Mouse (Mus musculus) T-helper 1 cell (primary cell): ENCODE measurements around the gene Rnf220.

Source experiments
- in situ Hi-C: fragments of 300-600 bp; cut with MboI, MseI; formaldehyde crosslinking; loops from one replicate; pipeline ENCODE4 v1.15.1; 2025; ENCODE audit warnings: high pct_unique_total_duplicates

Rnf220 gene

GRCm38 (mm10) chr4:117381846-117382245 lies 115.0 kb downstream of the Rnf220 start:
- in situ Hi-C loops = no loop called here

- in situ Hi-C loops = no loop called here
Observed at GRCm38 (mm10) chr4:117380558-117380935, 116.3 kb downstream of the Rnf220 start.

- in situ Hi-C loops = no loop called here
Observed at GRCm38 (mm10) chr4:117379803-117380557, 116.9 kb downstream of the Rnf220 start.

- in situ Hi-C loops = no loop called here
Observed at GRCm38 (mm10) chr4:117374078-117374540, 122.7 kb downstream of the Rnf220 start.

GRCm38 (mm10) chr4:117373324-117374077 lies 123.4 kb downstream of the Rnf220 start:
- in situ Hi-C loops = no loop called here

- in situ Hi-C loops = no loop called here
Observed at GRCm38 (mm10) chr4:117371896-117372295, 125.0 kb downstream of the Rnf220 start.

GRCm38 (mm10) chr4:117370354-117370753 lies 126.5 kb downstream of the Rnf220 start:
- in situ Hi-C loops = no loop called here

GRCm38 (mm10) chr4:117369571-117369970 lies 127.3 kb downstream of the Rnf220 start:
- in situ Hi-C loops = no loop called here

GRCm38 (mm10) chr4:117367365-117367764 lies 129.5 kb downstream of the Rnf220 start:
- in situ Hi-C loops = no loop called here

- in situ Hi-C loops = no loop called here
Observed at GRCm38 (mm10) chr4:117362085-117362484, 134.8 kb downstream of the Rnf220 start.

GRCm38 (mm10) chr4:117361558-117361873 lies 135.3 kb downstream of the Rnf220 start:
- in situ Hi-C loops = no loop called here

GRCm38 (mm10) chr4:117360713-117361557 lies 135.9 kb downstream of the Rnf220 start:
- in situ Hi-C loops = no loop called here

GRCm38 (mm10) chr4:117359803-117360382 lies 137.0 kb downstream of the Rnf220 start:
- in situ Hi-C loops = no loop called here

GRCm38 (mm10) chr4:117357917-117358316 lies 138.9 kb downstream of the Rnf220 start:
- in situ Hi-C loops = no loop called here

- in situ Hi-C loops = no loop called here
Observed at GRCm38 (mm10) chr4:117357104-117357503, 139.7 kb downstream of the Rnf220 start.

- in situ Hi-C loops = no loop called here
Observed at GRCm38 (mm10) chr4:117356223-117356622, 140.6 kb downstream of the Rnf220 start.

- in situ Hi-C loops = no loop called here
Observed at GRCm38 (mm10) chr4:117354651-117355050, 142.2 kb downstream of the Rnf220 start.

GRCm38 (mm10) chr4:117352957-117353356 lies 143.9 kb downstream of the Rnf220 start:
- in situ Hi-C loops = no loop called here

- in situ Hi-C loops = no loop called here
Observed at GRCm38 (mm10) chr4:117352071-117352470, 144.8 kb downstream of the Rnf220 start.

- in situ Hi-C loops = no loop called here
Observed at GRCm38 (mm10) chr4:117350139-117350693, 146.6 kb downstream of the Rnf220 start.

- in situ Hi-C loops = no loop called here
Observed at GRCm38 (mm10) chr4:117349327-117349726, 147.5 kb downstream of the Rnf220 start.
